Mouse (Mus musculus) cerebellum, postnatal 10 days (tissue): ENCODE measurements around the gene Slc35d1.
A peak's percentile ranks its signal among the peaks of the same experiment; 100 is the strongest.
"Not testable (repeated sequence)": the region's sequence is repeated elsewhere in the genome, so short reads cannot be mapped to it uniquely, and the experiment has no call there.

Experiments used
- DNase-seq, 2 experiments: peaks; one replicate each; pipeline ENCODE4 v3.0.0; 2021; ENCODE audit warnings: mixed read lengths in 2 of 2

The Slc35d1 gene

GRCm38 (mm10) chr4:103180300-103180888, 34.6 kb downstream of the Slc35d1 start:
- DNase-seq: no peak

GRCm38 (mm10) chr4:103179581-103179980, 35.4 kb downstream of the Slc35d1 start:
- DNase-seq: no peak

DNA sequence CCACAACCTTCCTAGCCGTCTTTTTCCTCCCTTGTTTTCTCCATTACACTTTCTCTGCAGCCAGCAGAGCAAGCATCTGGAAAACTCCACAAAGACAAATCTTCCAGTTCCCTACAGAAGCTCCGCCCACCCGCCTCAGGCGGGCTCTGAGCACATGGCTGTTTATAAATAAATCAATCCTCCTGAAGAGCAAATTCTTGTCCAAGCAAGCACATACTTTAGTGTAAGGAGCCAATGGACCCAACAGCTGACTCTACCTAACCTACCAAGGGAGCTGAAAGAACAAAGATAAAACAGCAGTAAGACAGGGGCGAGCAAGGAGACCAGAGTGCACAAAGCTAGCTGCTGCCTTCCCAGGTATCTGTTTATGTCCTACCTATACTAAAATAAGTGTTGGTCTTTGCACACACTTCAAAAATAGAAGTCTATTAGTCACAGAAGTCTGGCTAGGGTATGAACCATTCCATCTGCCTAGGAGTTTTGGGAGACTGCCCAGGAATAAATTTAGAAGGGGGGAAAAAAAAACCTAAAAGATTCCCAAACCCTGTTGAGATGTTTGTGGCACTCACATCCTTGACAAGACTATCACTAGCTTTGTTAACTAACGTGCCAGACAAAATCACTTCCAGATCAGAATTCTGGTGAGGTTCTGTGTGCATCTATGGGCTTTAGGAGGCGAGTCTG, 36.2 kb downstream of the Slc35d1 start:
- DNase-seq: no peak

DNA sequence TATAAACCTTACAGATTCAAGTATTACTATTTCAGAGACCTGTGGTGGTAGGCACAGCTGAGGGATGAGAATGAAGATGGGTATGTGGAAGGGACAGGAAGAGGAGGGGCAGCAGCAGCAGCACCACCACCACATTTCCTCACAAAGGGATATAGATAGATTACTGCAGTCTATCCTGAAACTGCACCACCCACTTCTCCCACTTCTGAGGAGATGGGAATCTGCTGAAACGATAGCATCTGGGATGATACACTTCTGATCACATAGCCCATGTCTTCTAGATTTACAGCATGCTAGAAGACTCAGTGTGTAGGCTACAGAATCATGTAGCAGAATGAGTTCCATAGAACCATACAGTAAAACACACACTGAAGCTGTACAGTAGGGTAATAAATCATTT, 37.3 kb downstream of the Slc35d1 start:
- no peak for DNase-seq

GRCm38 (mm10) chr4:103174001-103174400, 41.0 kb downstream of the Slc35d1 start:
- peak; percentile 28 to 46 for DNase-seq

DNA sequence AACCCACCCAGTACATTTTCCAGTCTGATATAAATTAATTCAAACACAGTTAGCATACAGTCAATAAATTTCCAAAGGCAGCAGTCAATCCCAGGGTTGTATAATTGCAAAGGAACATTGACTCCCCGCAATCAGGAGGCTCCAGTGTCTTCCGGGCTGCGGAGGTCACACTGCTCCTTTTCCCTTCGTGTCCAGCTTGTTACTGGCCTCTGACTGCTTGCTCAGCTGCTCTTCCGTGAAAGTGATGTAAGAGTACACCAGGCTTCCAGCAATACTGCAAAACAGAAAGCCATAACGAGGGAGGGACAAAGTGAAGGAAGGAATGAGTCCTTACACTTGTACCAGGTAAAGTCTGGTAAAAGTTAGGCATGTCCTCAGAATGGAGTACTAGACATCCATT, 41.5 kb downstream of the Slc35d1 start:
- no peak for DNase-seq

GRCm38 (mm10) chr4:103171256-103171655, 43.7 kb downstream of the Slc35d1 start:
- no peak for DNase-seq

GRCm38 (mm10) chr4:103166198-103166597, 48.8 kb downstream of the Slc35d1 start:
- not testable (repeated sequence) for DNase-seq

GRCm38 (mm10) chr4:103158781-103159180, 56.2 kb downstream of the Slc35d1 start:
- DNase-seq: no peak

DNA sequence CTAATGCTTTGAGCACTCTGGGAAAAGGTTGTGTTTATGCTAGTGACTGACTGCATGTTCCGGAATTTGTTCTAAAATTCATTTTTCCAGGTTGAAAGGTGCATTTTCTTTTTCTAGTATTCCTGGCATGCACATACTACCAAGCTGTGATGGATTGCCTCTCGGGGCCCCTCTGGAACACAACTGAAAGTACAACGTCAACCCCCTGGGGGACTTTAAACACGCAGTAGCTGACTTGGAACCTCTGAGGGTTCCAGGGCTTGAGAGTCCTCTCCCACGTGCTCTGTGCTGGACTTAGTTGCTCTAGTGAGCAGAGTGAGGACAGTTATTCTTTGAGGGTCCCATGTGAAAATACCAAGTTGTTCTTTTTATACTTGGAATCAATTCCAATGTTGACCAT, 63.0 kb downstream of the Slc35d1 start:
- no peak for DNase-seq

GRCm38 (mm10) chr4:103146339-103146738, 68.6 kb downstream of the Slc35d1 start:
- peak; percentile 90 to 93 for DNase-seq

GRCm38 (mm10) chr4:103136946-103137345, 78.0 kb downstream of the Slc35d1 start:
- no peak for DNase-seq

DNA sequence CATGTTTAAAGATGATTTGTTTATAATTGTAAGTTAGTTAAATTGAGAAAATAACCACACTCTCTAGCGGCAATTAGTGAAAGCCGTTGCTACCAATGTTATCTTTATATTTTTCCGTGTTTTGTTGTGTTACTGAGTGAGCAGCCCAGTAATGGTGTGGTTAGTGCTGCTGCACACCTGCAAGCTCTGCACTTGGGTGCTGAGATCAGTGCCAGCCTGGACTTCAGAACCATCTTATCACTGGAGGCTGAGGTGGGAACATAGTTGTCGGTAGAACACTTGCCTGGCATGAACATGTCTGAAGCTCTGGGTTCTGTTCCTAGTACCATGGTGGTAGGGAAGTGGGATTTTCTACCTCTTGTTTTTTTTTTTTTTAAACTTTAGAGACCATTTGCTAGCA, 88.4 kb downstream of the Slc35d1 start:
- DNase-seq: no peak

DNA sequence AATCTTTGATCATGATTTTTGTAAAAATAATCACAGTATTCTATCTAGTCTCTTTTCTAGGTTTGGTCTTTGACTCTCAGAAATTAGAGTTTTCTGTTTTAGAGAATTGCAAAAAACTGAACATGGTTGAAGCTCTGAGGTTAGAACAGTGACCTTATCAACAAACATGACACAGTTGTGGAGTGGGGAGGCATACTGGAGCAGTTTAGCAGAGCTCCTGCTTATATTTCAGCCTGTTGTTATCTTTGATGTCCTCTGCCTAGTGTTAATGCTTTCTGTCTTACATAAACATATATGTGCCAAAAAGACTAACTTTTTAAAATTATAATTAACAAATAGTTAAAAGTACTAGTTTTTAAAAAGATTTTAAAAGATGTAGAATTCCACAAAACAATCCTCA, 91.4 kb downstream of the Slc35d1 start:
- DNase-seq: no peak

DNA sequence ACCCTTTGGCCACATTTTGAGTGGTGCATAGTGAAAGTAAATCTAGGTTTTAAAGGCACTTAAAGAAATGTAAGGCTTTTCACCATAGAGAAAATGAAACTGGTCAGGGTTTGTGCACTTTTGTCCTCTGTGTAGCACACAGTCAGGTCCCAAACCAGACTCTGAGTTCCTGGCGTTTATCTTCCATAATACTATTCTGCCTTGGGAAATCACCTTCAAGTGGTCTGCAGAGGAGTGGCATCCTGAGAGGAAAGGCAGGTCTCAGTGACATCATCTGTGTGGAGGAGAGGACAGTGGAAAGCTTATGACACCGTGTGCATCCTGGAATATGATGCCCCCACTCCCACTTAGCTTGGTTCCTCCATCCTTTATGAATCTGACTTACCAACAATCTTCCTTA, 91.9 kb downstream of the Slc35d1 start:
- no peak for DNase-seq

DNA sequence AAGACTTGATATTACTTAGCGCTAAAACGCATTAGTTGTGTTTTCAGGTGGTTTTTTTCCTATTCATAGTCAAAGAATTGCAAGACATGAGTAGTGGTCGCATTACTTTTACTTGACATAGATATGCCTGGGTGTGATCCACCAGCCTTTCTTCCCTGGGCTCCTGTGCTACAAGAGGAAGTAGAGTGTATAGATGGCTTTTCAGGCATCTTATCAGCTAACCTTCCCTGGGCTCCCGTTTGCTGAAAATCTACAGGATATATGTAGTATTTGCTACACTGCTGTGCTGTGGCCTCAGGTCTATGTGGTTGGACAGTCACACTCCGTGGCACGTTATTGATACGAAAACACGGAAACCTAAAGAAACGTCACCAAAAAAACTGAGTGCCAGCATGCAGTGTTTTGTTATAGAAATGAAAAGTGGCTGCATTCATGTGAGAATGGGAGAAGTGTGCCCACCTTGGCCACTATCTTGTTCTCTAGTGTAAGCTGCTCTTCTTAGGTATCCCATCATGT, 94.0 kb downstream of the Slc35d1 start:
- DNase-seq: no peak
